Mouse (Mus musculus) testis, postnatal 10 days (tissue): ENCODE results near the gene Dock4.

Experiments used
- DNase-seq: peaks from one replicate; pipeline ENCODE4 v3.0.0; 2021; ENCODE audit warnings: low spot score

Dock4 gene

GRCm38 (mm10) chr12:40654312-40654711 is 208.6 kb downstream of the Dock4 start:
- no peak for DNase-seq

- no peak for DNase-seq
Measured at GRCm38 (mm10) chr12:40655861-40656260, 210.1 kb downstream of the Dock4 start.

- no peak for DNase-seq
Measured at GRCm38 (mm10) chr12:40656438-40656837, 210.7 kb downstream of the Dock4 start.

GRCm38 (mm10) chr12:40657229-40657885 is 211.6 kb downstream of the Dock4 start:
- no peak for DNase-seq

- DNase-seq, result no peak
Measured at GRCm38 (mm10) chr12:40659689-40660088, 213.9 kb downstream of the Dock4 start.

GRCm38 (mm10) chr12:40669460-40669859 is 223.7 kb downstream of the Dock4 start:
- DNase-seq, result no peak

GRCm38 (mm10) chr12:40670766-40671165 is 225.0 kb downstream of the Dock4 start:
- DNase-seq, result no peak

- no peak for DNase-seq
Measured at GRCm38 (mm10) chr12:40679713-40680112, 234.0 kb downstream of the Dock4 start.

GRCm38 (mm10) chr12:40680551-40680950 is 234.8 kb downstream of the Dock4 start:
- DNase-seq, result peak; percentile 42

- no peak for DNase-seq
Measured at GRCm38 (mm10) chr12:40691444-40691843, 245.7 kb downstream of the Dock4 start.

GRCm38 (mm10) chr12:40694082-40694721 is 248.4 kb downstream of the Dock4 start:
- DNase-seq, result no peak

- no peak for DNase-seq
Measured at GRCm38 (mm10) chr12:40698330-40698729, 252.6 kb downstream of the Dock4 start.

- DNase-seq, result no peak
Measured at GRCm38 (mm10) chr12:40702233-40702792, 256.6 kb downstream of the Dock4 start.

GRCm38 (mm10) chr12:40704296-40704695 is 258.5 kb downstream of the Dock4 start:
- DNase-seq, result no peak

GRCm38 (mm10) chr12:40707108-40707507 is 261.4 kb downstream of the Dock4 start:
- DNase-seq, result no peak

GRCm38 (mm10) chr12:40709094-40709493 is 263.3 kb downstream of the Dock4 start:
- DNase-seq, result no peak

- DNase-seq, result no peak
Measured at GRCm38 (mm10) chr12:40712235-40712634, 266.5 kb downstream of the Dock4 start.

GRCm38 (mm10) chr12:40714288-40714687 is 268.5 kb downstream of the Dock4 start:
- no peak for DNase-seq

- DNase-seq, result no peak
Measured at GRCm38 (mm10) chr12:40715174-40715573, 269.4 kb downstream of the Dock4 start.

GRCm38 (mm10) chr12:40728373-40728772 is 282.6 kb downstream of the Dock4 start:
- DNase-seq, result no peak

- DNase-seq, result no peak
Measured at GRCm38 (mm10) chr12:40730756-40731155, 285.0 kb downstream of the Dock4 start.

GRCm38 (mm10) chr12:40745501-40745900 is 299.7 kb downstream of the Dock4 start:
- DNase-seq, result no peak

- no peak for DNase-seq
Measured at GRCm38 (mm10) chr12:40746081-40746480, 300.3 kb downstream of the Dock4 start.

- DNase-seq, result no peak
Measured at GRCm38 (mm10) chr12:40759281-40759680, 313.5 kb downstream of the Dock4 start.
